Mouse (Mus musculus) erythroid progenitor cell, adult 5-6 weeks (primary cell): Measurements from ENCODE around the gene Hes1. TPM values are rescaled to one million over a fixed set of nuclear protein-coding genes. Genes with fewer than 3 reads are reported as not detected.
"Not testable (repeated sequence)": the region's sequence is repeated elsewhere in the genome, so short reads cannot be mapped to it uniquely, and the experiment has no call there.

Source experiments
- ATAC-seq: replicated peaks from 2 replicates; pipeline ENCODE4 v1.8.0; 2016; ENCODE audit warnings: moderate number of reproducible peaks, mild to moderate bottlenecking, moderate TSS enrichment, inconsistent platforms; ENCODE audit not compliant: poor library complexity, low FRiP score, severe bottlenecking
- total RNA-seq, 2 experiments: library from RNA; stranded (forward) in 1 of 2; stranded (reverse) in 1 of 2; fragments of 150-400 nt in 1 of 2; fragments of 186-747, 209-891 nt in 1 of 2; gene quantifications; 2 replicates each; pipeline versions ENCODE4 v1.2.3 to v1.2.4; 2015 to 2017; ENCODE audit warnings: low replicate concordance in 2 of 2

Hes1 gene
- total RNA-seq, 2 experiments from 2014 or later, result not detected

DNA sequence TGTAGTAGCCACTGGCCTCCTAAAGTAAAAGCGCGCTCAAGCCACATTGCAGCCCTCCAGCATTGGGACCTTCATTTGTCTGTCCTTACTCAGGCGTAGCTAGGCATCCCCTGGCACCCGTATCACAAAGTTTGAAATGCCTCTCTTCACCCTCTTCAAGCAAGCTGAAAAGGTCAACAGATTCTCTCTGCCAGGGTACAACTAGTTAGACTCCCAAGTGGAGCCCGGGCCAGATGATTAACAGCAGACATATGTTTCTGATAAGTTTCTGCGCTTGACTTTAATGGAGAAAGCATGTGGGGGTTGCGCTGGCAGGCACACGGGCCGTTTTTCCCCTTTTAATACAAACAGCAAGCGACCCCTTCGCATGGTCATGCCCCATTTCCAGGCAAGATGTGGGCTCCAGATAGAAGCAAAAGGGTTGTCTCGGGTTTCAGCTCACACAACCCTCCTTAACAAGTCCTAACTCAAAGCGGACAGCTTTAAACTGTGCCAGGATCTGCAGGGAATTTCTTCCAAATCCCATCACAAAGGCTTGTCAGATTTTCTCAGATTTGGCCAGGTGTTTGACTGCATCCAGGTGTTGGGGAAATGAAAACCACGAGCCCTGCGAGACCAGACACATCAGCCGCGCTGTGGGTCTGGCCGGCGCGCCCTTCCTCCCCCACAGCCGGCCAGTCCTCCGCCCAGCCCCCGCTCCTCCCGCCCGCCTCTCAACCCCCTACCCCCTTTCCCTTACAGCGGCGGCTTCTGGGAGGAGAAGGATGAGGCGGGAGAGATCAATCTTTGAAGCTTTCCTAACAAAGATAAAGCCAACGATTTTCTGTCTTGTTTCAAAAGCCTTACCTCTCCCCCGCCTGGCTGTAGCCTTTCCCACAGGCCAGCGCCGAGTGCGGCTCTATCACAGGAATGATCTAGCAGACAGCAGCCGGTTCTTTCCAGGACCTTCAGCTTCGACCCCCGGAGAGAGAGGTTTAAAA, 4.1 kb downstream of the Hes1 start:
- ATAC-seq, result no peak

- ATAC-seq, result no peak
These were observed 5.4 kb downstream of the Hes1 start for GRCm38 (mm10) chr16:30069580-30069949.

- no peak for ATAC-seq
These were observed 6.0 kb downstream of the Hes1 start for GRCm38 (mm10) chr16:30069950-30070770.

GRCm38 (mm10) chr16:30070771-30071191, 6.6 kb downstream of the Hes1 start:
- no peak for ATAC-seq

GRCm38 (mm10) chr16:30073317-30073716, 9.1 kb downstream of the Hes1 start:
- no peak for ATAC-seq

GRCm38 (mm10) chr16:30081498-30081897, 17.3 kb downstream of the Hes1 start:
- ATAC-seq, result no peak

DNA sequence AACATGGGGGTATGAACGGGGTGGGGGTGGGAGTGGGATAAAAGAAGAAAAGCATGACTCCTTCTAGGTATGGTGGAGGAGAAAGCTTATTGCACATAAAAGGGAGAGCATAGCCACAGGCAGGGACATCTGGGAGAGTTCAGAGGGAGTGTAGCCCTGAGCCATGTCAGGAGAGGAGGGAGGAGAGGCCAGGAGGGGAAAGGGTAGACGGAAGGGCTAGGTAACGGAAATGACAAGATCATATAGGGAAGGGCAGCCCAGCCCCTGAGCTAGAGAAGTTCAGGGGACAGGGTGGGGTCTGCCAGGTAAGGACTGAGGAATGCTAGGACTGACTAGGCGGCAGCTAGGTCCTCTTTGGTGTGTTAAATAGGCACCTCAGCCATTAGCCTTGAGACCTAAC, 17.8 kb downstream of the Hes1 start:
- ATAC-seq, result no peak

DNA sequence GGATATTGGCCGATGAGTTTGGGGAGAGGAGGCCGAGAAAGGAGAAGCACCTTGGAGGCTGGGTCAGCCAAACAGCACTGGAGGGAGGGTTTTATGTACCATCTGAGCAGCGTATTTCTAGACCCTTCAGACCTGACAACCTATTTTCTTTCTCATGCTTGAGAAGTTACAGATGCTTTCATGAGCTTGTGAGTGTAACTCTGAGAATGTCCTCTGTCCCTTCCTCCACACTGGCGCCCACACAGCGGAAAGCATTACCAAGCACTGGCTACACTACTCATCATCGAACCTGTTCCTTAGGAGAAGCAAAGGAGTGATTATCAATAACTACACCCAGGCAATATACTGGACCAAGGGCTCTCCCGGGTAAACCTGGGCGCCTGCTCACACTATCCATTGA, 18.8 kb downstream of the Hes1 start:
- ATAC-seq, result no peak

DNA sequence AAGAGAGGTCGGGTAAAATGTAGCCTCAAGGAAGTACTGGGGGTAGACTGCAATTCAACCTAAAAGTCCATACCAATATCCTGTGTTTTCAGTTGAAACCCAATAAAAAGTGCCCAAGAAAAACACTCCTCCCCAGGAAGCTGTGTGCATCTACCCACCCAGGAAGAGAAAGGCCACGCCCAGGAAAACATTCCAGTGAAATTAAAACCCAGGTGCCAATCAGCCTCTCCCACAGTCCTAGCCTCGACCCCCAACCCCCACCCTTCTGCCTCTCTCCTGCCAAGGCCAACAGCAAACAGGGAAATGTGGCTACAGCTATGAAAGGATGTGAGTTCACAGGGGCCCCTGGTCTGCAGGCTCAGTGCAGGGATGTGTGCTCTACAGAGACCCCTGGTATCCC, 19.4 kb downstream of the Hes1 start:
- ATAC-seq, result no peak

GRCm38 (mm10) chr16:30088646-30089045, 24.5 kb downstream of the Hes1 start:
- ATAC-seq, result no peak

DNA sequence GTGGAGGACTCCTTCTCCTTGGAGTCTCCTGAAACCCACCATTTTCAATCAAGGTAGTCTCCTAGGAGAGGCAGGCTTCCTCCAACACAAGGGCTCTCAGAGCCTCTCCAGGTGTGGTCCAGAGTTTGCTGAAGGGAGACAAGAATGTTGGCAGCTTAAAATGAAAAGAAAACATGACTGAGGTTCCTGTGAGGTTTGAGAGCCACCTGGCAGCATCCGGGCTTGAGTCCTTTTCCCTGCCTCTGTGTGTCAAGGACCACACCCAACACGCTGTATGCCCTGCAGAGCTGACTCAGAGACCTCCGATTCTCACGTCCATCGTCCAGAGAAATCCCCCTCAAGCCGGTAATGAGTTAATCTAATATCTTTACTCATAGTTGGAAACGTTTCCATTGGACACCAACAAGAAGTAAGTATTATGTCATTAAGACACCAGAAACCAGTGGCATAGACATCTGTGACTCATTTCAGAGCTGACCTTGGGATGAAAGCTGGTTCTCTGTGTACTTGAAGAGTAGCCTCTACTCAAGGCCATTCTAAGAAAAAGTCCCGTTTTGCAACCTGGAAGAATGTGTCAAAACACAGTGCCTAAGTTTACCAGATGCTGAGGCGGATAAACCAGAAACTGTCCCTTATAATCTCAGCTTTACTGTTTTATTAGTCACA, 26.1 kb downstream of the Hes1 start:
- ATAC-seq, result no peak

GRCm38 (mm10) chr16:30096050-30096449, 31.9 kb downstream of the Hes1 start:
- ATAC-seq, result no peak

- no peak for ATAC-seq
These were observed 32.3 kb downstream of the Hes1 start for GRCm38 (mm10) chr16:30096475-30096874.

DNA sequence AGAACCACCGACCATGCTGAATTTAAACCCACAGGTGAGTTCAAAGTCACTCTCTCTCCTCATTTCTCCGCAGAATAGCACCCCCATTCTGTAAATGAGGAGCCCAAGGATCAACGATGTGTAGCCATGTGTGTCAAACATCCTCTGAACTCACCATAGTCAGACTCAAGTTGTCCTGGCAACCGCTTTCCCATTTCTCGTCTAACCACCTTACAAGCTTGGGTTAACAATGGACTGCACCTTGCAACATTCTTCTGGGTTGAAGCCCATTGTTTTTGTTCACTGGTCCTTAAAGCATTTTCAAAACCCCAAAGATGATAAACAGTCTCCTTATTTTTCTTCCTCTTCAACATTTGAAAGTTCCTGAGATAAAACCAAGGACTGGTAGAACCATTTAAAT, 34.9 kb downstream of the Hes1 start:
- ATAC-seq, result no peak

GRCm38 (mm10) chr16:30102149-30102915, 38.1 kb downstream of the Hes1 start:
- no peak for ATAC-seq

DNA sequence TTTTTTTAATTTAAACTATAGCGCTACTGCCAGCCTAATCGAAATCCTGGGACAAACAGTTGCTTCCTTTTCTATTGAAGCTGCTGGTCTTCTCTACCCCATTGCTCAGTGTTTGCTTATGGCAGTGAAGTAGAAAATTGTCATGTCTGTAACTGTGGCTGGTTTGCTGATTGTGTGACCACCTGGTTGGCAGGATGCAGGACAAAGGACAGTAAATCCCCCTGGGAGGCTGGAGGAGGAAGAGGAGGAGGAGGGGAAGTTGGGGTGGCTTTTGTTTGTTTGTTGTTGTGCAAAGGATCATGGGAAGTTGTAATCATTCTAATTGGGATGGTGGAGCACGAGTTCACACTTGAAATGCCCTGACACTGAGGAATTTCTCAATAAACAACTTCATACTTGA, 38.8 kb downstream of the Hes1 start:
- no peak for ATAC-seq

DNA sequence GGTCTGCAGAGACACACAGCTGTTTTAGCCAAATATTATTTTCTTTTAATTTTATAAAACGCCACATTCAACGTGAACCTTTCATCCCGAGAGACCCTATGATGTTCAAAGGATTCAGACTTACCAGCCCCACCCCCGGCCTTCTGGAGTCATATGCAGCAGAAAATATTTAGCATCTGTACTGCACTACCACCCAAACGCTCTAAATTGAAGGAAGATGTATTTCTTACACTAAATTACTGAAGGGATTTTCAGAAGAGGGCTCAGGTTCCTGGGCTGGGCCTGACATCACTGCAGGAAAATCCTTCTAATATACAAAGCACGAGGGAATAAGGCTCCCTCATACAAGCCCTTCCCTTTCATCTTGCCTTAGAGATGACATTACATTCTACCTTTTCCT, 39.3 kb downstream of the Hes1 start:
- ATAC-seq, result no peak

DNA sequence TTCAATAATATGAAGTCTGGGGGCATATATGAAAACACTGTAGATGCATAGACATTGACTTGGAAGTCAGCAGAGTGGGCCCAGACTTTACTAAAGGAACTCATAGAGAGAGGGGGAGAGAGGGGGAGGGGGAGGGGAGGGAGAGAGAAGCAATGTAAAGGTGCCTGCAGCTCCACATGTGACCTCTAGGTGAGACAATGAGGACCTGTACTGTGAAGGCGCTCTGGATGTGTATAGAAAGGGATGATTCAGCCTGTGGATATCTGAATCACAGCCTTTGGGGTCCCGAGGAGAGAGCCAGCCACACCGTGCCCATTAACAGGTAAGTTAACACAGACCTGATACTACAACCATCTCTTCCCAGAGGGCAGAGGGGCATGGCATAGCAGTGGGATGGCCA, 40.2 kb downstream of the Hes1 start:
- no peak for ATAC-seq

- ATAC-seq, result no peak
These were observed 41.3 kb downstream of the Hes1 start for GRCm38 (mm10) chr16:30105476-30105875.

- not testable (repeated sequence) for ATAC-seq
These were observed 44.0 kb downstream of the Hes1 start for GRCm38 (mm10) chr16:30108167-30108566.
